Mouse (Mus musculus): Measurements from ENCODE around the gene Fars2.

Fars2 gene

DNA sequence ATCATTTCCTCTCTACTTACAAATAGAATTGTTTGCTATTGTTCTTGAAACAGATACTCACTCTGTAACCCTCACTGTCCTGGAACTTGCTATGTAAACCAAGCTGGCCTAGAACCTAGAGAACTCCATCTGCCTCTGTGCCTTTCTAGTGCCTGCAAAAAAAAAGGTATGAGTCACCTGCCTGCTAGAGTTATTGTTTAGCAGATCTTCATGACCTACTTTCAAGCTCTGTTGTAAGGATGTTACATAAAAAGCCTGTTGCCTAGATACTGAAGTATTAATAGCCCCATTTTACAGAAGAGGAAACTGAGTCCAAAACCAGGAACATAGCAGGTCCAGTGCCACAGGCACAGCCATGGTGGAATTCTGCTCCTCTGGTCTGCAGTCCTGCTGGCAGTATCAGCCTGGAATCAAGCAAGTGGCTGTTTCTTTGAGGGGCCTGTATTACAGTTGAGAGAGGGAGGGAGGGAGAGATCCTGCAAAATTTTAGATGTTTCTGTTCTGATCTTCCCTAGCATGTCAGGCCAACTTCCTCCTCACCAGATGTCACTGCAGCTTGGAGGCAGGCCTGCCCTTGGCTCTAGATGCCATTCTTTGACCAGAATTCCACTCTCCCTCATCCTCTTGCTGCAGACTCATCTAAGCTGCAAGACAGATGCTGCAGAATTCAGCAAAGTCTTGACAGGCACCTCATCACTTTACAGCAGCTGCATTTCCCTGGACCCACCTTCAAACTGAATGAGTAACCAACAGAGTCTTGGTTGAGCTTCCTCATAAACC, 250.7 kb downstream of the Fars2 start:
- no peak for DNase-seq (ENCODE audit: low spot score in 2 of 2)

DNA sequence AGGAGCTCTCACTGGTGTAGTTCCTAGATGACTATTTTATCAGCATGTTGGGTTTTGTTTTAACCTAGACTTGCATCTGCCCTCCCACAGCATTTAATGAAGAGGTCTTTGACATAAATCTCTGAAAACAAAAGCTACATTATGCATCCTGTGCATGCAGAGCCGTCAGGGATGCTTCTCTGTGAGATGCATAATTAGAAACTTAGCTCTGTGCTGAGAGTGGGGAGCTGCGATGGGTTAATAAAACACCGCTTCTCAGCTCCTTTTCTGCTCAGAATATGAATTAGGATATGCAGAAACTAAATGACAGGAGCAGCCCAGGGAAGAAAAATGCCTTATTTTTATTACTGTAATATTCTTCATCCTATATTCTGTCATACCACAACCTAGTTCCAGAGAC, 251.6 kb downstream of the Fars2 start:
- no peak for DNase-seq (ENCODE audit: low spot score in 2 of 2)

DNA sequence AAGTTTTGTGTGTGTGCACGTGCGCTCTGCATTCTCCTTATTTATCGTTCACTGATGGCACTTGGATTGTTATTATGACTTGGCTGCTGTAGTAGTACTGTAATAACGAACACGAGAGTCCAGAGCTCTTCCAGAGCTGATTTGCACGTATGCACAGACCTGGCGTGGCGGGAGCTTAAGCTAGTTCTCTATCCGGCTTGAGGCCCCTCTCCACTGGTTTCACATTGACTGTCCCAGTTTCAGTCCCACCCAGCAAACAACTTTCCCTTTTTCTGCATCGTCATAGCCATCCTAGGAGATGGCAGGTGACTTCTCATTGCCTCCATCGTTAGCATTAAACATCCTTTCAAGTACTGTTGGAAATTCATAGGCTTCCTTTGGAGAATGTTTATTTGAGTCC, 252.2 kb downstream of the Fars2 start:
- DNase-seq (ENCODE audit: low spot score in 2 of 2), result no peak

DNA sequence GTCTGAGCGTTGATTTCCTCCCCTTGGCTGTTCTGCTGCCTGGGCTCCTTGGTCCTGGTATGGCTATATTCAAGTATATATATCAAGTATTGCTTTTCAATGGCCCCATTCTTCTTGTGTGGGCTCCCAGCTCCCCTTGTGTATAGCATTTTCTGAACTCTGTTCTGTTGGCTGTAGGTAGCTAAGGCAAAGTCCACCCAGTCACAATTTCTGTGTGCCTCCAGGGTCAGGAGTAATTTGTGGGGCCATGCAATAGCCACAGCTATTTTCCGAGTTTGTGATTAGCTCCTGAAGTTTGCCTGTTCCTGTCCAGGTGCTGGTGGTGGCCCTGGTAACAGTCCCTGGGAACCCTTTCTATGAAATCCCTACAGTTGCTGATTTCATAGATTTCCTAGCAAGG, 266.0 kb downstream of the Fars2 start:
- no peak for DNase-seq (ENCODE audit: low spot score in 2 of 2)

DNA sequence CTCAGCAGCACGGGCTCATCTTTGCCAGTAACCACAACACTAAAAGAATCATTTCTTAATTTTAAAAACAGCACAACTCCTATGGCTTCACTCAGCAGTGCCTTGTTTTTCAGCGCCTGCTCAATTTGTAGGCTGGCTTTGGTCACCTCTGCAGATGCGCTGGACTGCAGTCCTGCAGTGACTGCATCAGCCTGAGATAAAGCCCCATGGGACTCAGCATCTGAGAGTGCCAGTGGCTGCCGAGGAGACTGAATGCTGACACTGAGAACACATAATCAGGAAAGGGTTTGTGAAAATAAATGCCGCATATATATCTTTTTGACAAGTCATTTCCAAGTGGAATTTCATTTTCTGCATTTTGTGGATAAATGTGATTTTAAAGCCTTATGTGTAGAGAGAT, 268.9 kb downstream of the Fars2 start:
- no peak for DNase-seq (ENCODE audit: low spot score in 2 of 2)

DNA sequence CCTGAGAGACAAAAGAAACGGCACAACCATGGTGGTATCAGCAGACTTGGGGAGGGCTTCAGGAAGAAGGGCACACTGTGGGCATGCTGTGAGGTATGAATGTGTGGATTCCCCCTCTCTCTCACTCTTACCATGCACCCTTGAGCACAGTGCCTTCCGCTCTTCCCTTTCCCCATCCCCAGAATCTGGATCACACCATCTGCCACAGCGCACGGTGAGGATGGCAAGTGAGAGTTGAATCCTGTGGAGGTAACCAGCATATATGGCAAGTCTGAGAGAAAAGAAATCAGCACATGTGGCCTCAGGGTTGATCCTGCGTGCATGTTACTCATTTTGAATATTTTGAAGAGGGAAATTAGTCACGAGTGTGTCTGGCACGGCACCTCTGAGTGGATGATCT, 274.7 kb downstream of the Fars2 start:
- DNase-seq (ENCODE audit: low spot score in 2 of 2), result no peak

DNA sequence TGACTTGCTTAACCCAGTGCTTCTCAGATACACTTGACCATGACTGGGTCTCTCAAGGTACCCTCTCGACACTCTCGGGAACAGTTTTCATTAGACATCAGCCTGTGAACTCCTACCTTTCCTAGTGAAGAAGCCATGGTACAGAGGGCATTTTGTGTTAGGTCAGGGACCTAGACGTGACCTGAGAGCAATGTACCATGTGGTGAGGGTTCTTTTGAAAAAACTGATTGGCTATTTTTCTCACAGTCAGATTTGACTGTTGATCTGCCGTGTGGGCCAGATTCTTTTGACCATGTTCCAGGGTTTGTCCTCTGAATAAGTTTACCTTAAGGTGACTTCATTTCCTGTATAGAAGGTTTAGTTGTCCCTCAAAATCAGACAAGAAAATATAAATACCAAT, 275.5 kb downstream of the Fars2 start:
- no peak for DNase-seq (ENCODE audit: low spot score in 2 of 2)

DNA sequence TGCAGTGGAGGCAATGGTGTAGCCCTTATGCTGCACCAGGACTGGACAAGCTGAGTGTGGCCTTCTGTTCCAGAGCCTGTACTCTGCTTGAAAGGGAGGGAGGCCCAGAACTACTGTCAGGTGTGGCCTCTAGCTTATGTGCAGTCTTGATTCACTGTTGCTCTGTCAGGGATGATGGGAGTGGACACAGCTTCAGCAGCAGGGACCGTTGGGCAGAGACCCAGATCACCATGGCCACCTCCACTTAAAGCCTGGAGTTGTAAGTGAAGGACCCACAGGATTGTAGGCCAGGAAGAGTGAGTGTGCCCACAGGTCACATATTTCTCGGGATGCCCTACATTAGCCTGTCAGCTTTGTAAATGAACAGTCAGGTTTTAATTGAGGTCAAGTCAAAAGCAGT, 283.8 kb downstream of the Fars2 start:
- DNase-seq (ENCODE audit: low spot score in 2 of 2), result no peak

DNA sequence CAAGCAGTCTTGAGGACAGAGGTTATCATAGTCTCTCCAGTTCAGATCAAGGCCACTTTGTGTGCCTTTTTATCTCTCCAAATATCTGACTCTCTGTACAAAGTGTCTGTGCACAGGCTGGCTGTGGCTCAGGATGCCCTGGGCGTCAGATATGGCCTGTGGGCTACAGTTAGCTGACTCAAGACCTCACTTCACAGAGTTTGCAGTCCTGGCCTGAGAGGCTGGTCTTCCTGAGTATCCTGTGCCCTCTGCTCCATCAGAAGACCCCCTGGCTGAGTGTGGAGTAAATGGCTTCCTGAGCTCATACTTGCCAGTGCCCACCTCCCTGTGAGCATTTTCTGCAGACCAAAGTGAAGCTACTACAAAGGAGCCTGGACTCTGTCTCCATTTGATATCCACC, 296.1 kb downstream of the Fars2 start:
- no peak for DNase-seq (ENCODE audit: low spot score in 2 of 2)

DNA sequence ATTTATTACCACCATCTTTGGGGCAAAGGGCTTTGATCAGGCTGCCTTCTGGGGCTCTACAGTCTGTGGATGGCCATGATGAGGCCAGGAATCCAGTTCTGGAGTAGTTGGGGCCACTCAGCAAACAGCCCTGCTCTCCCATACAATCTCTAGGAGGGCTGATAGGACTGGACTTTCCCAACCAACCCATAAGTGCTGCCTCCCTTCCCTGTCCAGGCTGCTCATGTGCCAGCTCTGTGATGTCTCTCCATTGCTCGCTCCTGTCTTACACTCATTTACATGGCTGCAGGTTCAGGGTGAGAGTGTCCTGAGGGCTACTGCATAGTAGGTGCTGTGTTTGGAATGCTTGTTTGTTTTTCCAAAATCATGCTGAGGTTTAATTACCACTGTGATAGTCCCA, 298.0 kb downstream of the Fars2 start:
- DNase-seq (ENCODE audit: low spot score in 2 of 2), result no peak

DNA sequence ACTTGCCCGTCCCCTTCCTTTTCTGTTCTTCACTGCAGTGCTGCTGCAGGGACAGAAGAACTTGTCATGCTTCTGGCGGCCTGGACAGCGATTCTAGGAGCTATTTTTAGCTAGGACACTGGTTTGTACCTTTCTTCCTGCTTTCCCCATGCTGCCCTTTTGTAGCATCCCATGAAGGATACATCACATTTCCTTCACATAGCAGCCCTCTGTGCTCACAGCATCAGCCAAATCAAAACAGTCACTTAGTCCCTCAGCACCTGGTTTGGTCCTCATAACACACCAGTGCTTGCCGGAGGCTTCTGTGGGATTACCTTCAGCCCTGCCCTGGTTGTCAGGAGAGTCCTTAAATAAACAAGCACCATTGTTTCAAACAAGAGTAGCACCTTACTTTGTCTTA, 299.3 kb downstream of the Fars2 start:
- no peak for DNase-seq (ENCODE audit: low spot score in 2 of 2)

DNA sequence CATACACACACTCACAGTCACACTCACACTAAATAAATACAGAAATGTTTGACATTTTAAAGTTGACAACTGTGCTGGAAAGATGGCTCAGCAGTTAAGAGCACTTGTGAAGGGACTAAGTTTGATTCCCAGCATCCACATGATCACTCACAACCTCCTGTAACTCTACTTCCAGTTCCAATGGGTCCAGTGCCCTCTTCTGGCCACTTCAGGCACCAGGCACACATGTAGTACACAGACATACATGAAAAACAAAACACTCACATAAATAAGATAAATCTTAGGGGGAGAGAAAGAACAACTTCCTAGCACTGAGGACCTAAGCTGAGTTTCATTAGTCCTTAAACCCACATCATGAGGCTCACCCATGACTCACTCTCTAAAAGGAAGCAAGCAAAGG, 302.1 kb downstream of the Fars2 start:
- no peak for DNase-seq (ENCODE audit: low spot score in 2 of 2)

DNA sequence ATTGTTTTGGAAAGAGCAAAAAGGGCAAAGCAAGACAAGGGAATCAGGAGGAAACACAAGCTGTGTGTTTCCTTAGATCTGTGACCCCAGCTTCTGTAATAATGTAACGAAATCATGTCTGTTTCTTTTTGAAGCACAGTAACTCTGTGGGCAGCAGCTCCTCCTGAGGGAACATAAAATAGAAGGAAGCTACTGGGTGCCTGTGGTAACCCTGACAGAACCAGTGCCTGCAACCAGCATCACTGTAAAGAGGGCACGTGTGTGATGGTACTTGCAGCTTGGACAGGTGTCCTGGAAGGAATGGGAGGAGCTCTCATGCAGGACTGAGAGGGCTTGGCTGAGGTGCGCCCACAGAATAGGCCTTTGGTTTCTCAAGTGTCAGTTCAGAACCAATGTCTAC, 305.2 kb downstream of the Fars2 start:
- peak in 1 of 2 experiments; percentile 41 for DNase-seq (ENCODE audit: low spot score in 2 of 2)

DNA sequence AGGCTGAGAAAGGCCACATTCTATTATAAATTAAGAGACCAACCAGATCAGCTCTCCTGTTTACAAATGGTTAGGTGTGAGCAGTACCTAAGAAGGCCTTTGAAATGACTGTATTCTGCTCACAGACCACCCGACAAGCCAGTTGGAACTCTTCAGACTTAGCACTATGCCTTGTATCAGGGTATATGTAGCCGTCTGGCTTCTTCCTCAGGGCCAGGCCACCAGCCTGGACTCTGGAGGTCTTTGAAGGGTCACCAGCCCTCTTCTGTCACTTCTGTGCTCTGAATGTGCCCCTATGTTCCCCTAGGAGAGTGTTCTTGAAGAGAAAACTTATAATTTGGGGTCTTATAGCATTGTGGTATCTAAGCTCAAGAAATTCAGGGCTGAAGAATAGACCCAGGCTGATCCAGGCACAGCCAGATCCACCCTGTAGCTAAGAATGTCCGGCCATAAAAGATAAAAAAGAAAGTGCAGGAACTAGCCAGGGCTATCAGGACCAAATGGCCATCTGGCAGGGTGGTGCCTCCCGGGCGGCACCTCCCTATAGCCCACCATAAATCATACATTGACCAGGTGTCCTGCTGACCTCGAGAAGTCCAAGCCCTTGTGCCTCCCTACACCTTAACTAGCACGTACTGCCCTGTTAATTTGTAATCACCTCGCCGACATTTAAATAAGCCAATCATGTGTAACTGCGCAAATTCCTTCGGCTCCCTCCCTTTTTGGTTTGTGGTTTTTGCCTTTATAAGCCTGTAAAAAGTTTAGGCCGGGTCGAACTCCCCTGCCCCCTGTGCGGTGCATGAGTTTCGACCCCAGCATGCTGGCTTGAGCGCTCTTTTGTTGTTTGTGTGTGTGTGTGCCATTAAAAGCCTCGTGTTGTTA, 308.9 kb downstream of the Fars2 start:
- DNase-seq (ENCODE audit: low spot score in 2 of 2), result peak in 1 of 2 experiments; percentile 44

DNA sequence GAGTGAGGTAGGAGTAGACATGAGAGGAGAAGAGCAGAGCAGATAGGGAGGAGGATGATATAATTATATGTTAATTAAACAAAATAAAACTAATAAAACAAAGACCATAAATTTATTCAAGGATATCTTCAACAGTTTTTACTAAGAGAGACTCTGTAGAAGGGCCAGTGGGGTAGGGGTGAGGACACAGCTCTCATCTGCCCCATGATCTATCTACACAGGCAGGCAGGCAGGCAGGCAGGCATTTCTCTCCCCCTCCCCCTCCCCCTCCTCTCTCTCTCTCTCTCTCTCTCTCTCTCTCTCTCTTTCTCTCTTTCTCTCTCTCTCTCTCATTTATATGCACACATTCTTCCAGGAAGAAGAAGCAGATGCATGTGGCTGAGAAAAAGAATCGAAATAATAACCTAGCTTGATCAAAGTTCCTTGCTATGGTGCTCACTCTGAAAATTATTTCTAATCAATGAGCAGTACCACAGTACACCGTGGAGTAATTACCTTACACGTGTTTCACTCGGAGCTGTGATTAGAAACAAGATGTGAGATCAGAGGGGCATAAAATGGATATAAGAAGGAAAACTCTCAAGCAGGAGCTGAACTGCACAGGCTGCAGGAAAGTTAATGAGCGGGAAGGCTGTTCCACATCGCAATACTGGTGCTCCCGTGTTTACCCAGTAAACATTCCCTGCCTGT, 312.4 kb downstream of the Fars2 start:
- no peak for DNase-seq (ENCODE audit: low spot score in 2 of 2)

DNA sequence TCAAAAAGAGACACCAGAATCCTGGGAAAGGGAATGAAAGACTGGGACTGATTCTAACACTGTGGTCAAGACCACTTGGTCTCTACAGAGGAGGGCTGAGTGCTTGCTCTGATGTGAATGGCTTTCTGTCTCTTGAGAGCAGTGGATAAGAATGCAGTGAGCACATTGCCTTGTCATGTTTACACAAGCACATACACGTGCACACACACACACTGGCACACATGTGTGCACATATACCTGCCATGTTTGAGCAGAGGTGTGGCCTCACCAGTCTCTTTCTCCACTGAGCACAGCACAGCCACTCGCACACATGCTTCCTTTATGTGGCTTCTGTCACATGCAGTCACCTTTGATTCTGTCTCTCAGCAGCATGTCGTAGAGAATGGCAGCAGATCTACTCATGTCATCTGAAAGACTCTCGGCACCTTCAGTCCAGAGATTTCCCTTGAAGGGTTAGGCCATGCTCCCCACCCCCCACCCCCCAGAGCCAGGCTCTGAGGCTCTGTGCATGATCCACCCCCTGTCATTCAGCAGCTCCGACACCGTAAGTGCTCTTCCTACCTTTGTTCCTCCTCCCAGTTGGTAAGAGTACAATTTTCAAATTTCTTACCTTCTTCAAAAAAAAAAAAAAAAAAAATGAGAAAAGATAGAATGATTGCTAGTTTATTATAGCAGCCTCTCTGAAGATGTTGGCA, 313.4 kb downstream of the Fars2 start:
- DNase-seq (ENCODE audit: low spot score in 2 of 2), result no peak

DNA sequence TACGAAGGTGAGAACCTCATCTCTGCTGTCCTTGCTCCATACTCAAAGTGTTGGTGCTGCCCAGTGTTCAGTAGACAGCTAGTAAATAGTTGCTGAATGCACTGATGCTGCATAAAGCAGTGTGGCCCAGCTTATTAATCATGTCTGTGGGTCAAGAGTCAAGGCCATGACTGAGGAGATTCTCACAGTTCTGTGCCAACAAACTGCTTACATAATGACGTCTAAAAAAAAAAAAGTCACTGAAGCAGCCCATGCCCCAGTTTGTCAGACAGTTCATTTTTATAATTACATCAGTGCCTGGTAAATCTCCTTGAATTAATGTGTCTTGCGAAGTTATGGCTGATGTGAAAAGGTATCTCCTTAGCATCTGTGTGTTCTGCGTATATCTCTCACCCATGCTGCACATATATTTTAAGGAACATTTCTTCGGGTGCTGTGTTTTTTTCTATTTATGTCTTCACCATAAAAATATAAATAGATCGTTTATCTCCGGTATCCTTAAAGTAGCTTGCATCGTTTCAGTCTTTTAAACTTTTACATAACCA, 314.8 kb downstream of the Fars2 start:
- no peak for DNase-seq (ENCODE audit: low spot score in 2 of 2)

DNA sequence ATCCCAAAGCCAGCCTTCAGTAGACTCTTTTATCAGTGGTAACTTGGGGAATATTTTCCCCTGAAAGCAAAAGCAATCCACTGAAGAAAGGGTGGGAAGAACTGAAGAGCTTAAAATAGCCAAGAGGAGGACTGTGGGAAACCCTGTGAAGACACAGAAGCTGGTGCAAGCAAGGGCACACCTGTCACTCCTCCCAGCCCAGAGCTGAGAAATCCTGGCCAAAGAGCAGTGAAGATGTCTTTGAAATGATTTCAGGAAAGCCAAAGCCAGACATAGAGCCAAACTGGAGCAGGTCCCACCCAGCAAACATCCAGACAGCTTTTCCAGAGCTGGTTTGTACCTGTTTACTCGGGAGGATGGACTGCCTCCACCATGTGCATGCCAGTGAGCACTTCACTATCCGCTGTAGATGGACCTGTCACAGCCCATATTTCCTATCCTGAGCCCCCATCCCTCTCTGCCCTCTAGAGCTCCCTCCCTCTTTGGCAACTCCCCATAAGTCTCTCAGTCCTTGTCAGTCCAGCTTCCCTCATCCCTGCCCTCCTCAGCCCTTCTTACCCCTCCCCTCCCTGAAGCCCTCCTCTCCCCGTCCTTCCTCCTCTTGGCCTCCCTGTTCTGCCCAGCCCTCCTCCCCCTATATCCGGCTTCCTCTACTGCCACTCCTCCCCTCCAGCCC, 327.7 kb downstream of the Fars2 start:
- no peak for DNase-seq (ENCODE audit: low spot score in 2 of 2)

DNA sequence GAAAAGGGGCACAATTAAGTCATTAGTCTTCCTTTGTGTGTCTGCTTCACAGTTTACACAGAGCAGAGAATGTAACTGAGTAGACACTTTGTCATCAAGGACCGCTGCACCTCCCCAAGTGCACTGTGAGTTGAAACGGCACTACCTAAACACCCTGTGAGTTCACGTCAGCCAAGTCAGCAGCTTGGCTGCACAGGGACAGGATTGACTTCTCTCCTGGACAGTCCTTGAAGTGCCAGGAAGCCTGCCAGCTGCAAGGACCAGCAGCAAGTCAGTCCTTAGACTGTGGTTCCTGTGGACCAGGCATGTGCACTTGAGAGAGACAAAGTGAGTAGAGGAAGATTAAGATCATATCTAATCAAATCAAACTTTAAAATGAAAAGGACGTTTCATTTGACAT, 330.7 kb downstream of the Fars2 start:
- no peak for DNase-seq (ENCODE audit: low spot score in 2 of 2)

DNA sequence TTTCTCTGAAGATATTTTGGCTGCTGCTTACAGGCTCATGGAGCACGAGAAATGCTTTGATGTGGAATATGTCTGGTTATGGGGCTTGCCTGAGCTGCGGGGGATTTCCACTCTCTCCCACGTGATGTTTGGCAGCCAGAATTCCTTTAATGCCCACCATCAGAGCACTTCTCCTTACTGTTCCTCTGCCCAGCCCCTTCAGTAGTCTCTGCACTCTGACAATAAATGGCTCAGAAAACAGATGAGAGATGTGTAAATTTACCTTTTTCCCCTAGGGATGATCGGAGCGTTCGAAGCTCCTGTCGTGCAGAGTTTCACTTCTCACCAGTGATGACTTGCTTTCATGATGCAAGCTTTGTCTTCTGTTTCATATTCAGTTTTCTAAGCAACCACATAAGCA, 331.4 kb downstream of the Fars2 start:
- DNase-seq (ENCODE audit: low spot score in 2 of 2), result no peak

DNA sequence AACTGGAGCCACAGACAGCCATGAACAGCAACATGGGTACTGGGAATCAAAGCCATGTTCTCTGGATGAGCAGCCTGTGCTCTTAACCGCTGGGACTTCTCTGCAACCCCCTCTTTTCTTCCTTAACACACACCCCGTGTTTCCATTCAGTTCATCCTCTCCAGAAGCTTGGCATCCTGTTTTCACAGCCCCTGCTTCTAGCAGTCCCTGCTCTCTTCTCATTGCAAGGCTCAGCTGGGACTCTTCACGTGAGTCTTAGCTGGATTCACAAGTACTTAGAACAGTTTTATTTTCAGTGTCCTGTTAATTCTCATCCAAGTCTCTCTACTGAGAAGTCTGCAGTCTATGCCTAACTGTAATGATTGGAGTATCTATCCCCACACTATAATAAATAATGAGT, 334.2 kb downstream of the Fars2 start:
- DNase-seq (ENCODE audit: low spot score in 2 of 2), result no peak
